Mouse (Mus musculus) hematopoietic stem cell, adult 5-6 weeks (primary cell): ENCODE measurements at regions not wholly inside any gene's neighbourhood (a gene's known extent, or its start where the extent isn't known, plus 50 kb on each side); places are given as distances from the start of the nearest gene placed in this dataset.

Experiments
- ATAC-seq, 2 experiments: fragments of 125-278 bp in 1 of 2; replicated peaks in 1 of 2; 2 replicates each; pipeline ENCODE4 v1.8.0; 2016 to 2017; ENCODE audit warnings: inconsistent platforms in 2 of 2, mild to moderate bottlenecking in 2 of 2, moderate number of reproducible peaks in 2 of 2, low read depth in 1 of 2, moderate TSS enrichment in 1 of 2; ENCODE audit not compliant: low FRiP score in 2 of 2, poor library complexity in 2 of 2, severe bottlenecking in 2 of 2, insufficient read depth in 1 of 2, low TSS enrichment in 1 of 2

- no peak for ATAC-seq
These were observed 2631.2 kb upstream of the 5930422O12Rik start for GRCm38 (mm10) chr8:30797341-30797740.

- ATAC-seq, result no peak
These were observed 2611.5 kb upstream of the 5930422O12Rik start for GRCm38 (mm10) chr8:30817028-30817427.

DNA sequence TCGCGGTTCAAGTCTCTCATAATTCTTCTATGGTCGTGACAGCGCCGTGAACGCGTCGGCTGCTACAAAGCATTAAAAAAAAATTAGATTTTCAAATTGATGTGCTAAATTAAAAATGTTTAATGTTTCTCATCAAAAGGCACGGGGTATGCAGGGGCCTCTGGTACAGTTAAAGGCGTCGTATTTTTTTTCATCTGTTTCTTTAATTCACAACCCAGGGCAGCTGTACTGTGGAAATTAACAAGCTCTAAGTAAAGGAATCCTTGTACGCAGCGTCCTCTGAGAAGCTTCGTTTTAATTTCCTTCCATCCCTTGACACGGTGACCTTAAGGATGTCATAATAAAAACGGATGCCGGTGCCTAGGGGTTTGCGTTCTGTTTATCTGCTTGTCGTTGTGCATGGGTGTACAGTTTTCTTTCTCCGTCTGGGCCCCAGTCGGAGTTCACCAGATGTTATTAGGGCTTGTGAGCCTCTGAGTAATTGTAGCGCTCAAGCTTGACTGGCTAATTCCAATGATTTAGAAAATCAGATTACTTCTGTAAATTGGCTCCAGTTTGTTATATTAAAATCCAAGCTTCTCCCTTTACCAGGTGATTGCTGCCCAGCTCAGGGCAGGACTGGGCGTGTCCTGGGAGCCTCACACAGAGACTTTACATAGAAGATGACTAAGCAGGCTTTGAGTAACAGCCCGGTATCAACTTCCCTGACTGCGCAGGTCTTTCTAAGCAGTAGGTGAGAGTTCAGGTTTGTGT is 2605.5 kb upstream of the 5930422O12Rik start:
- ATAC-seq, result no peak

GRCm38 (mm10) chr8:30823588-30823938 is 2604.9 kb upstream of the 5930422O12Rik start:
- no peak for ATAC-seq

GRCm38 (mm10) chr8:30826021-30826420 is 2602.5 kb upstream of the 5930422O12Rik start:
- ATAC-seq, result no peak

- no peak for ATAC-seq
These were observed 2590.5 kb upstream of the 5930422O12Rik start for GRCm38 (mm10) chr8:30838056-30838455.

- ATAC-seq, result peak; percentile 78 to 93
These were observed 2588.4 kb upstream of the 5930422O12Rik start for GRCm38 (mm10) chr8:30840064-30840463.

DNA sequence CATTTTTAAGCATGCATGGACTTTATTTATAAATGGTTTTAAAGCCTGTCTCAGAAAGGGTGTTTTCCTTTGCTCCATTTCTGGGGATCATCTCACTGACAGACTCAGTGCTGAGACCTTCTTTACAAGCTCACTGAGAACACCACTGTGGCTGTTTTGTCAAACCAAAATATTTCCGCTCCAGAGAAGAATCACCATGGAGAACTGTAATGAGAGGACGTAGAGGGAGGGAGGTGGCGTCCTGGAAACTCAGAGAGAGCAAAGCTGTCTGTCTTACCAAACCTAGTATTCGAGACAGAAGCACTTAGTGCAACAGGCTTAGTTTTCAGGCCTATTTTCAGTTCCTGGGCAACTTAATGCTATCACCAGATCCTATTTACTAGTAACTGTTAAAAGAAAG is 2565.5 kb upstream of the 5930422O12Rik start:
- ATAC-seq, result no peak

DNA sequence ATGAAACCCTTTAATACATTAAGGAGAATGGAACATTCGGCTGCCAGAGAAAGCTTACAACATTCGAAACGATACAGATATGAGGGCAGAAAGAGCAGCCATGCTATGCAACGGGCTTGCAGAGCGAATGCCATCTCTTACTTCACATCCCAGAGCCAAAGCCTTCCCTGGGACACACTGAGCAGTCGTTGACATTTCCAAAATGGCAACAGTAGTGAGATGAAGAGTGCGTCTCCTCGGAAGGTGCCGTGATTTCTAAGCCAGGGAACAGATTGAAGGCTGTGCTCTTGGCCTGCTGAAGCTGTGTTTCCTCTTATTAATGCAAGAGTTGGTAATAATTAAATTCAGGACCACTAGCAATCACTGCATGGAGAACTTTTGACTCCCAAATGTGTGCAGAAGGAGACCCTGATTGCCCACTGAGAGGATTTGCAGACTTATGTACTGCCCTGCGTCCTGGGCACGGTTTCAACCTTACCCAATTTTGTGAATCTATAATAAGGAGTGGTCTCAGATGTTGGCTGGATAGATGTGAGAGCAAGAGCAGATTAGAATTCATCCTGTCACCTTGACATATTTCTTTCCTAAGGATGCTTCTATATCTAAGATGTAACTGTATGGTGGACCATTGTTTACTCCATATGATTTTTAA is 2522.3 kb upstream of the 5930422O12Rik start:
- no peak for ATAC-seq

GRCm38 (mm10) chr8:30913664-30914063 is 2514.8 kb upstream of the 5930422O12Rik start:
- no peak for ATAC-seq

DNA sequence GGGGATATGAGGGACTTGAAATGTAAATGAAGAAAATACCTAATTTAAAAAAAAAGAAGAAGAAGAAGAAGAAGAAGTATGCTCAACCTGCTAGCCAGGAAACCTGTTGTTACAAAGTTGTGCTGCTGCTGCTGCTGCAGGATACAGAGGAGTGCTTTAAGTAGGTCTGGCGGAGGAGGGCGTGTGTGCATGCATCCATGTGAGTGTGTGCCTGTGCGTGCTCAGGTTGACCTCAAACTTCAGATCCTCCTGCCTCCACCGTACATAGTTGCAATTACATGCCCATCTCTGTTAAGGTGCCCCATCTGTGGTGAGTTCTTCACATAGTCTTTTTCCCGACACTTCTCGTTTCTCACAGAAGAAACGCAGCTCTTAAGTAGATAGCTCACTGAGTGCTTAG is 2513.4 kb upstream of the 5930422O12Rik start:
- ATAC-seq, result no peak

- peak; percentile 42 to 47; a peak in 3 of 4 replicates for ATAC-seq
These were observed 2512.8 kb upstream of the 5930422O12Rik start for GRCm38 (mm10) chr8:30915601-30916171.

GRCm38 (mm10) chr8:30916184-30916751 is 2512.2 kb upstream of the 5930422O12Rik start:
- ATAC-seq, result peak in 1 of 2 experiments; percentile 60; a peak in 3 of 4 replicates

DNA sequence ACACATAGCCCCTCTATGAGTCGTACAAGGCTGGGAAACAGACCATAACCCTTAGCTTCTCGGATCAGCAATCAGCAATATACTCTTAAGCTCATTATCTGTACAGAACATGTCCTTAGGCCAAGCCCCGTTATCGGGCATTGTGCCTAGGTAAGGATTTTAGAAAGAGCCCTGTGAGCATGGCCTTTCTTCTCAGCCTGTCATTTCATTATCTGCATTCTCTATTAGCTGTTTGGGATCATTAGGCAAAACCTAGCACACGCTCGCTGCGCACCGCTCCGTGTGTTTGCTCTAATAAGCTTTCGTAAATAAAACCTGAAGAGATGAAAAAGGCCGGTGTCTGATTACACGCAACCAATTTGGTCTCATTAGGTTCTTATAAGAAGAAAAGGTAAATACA is 2507.1 kb upstream of the 5930422O12Rik start:
- ATAC-seq, result no peak

GRCm38 (mm10) chr8:30923301-30924159 is 2505.0 kb upstream of the 5930422O12Rik start:
- ATAC-seq, result peak; percentile 67 to 90

GRCm38 (mm10) chr8:30924160-30924534 is 2504.4 kb upstream of the 5930422O12Rik start:
- ATAC-seq, result no peak

DNA sequence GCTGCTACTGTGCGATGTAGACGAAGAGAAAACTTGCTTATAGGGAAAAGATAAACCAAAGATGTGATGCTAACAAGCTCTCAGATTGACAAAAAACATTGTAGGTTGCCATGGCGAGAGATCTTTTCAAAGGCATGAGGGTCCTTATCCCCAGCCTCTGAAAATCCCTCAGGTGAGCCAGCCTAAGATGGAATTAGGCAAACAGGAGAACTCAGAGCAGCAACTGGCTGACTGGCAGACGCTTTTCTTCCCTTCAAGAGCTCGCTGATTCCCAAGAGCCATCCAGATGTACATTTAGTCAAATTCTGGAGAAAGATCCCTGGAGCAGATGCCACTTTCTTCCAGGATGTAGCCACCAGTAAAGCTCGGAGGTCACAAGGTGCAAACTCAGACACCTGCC is 2503.9 kb upstream of the 5930422O12Rik start:
- no peak for ATAC-seq
